Mouse (Mus musculus) T-helper 1 cell (primary cell): Measurements from ENCODE around the gene Thpo.

Experiments
- in situ Hi-C: fragments of 300-600 bp; cut with MboI, MseI; formaldehyde crosslinking; loops from one replicate; pipeline ENCODE4 v1.15.1; 2025; ENCODE audit warnings: high pct_unique_total_duplicates

Gene Thpo

GRCm38 (mm10) chr16:20725321-20725720 is 9.0 kb downstream of the Thpo start:
- in situ Hi-C loops = loop anchor here (5.0 kb wide), 1 partner anchor 37 kb away; no protein-coding TSS in a partner anchor

- in situ Hi-C loops = no loop called here
Measured at GRCm38 (mm10) chr16:20724338-20724748, 10.0 kb downstream of the Thpo start.

GRCm38 (mm10) chr16:20723247-20723646 is 11.1 kb downstream of the Thpo start:
- in situ Hi-C loops = no loop called here

- in situ Hi-C loops = no loop called here
Measured at GRCm38 (mm10) chr16:20722736-20723135, 11.6 kb downstream of the Thpo start.

GRCm38 (mm10) chr16:20721808-20722207 is 12.5 kb downstream of the Thpo start:
- in situ Hi-C loops = no loop called here

GRCm38 (mm10) chr16:20717978-20718670 is 16.2 kb downstream of the Thpo start:
- in situ Hi-C loops = no loop called here

GRCm38 (mm10) chr16:20717181-20717977 is 16.9 kb downstream of the Thpo start, which contains the start of the genes Polr2h and Clcn2:
Gene Polr2h, plus strand, starts transcription at chr16:20717665.
Gene Clcn2, minus strand, starts transcription at chr16:20717746.
- in situ Hi-C loops = no loop called here

- in situ Hi-C loops = no loop called here
Measured at GRCm38 (mm10) chr16:20716841-20717180, 17.5 kb downstream of the Thpo start.

- in situ Hi-C loops = no loop called here
Measured at GRCm38 (mm10) chr16:20715976-20716840, 18.1 kb downstream of the Thpo start.

- in situ Hi-C loops = no loop called here
Measured at GRCm38 (mm10) chr16:20715566-20715965, 18.7 kb downstream of the Thpo start.

- in situ Hi-C loops = no loop called here
Measured at GRCm38 (mm10) chr16:20715161-20715560, 19.1 kb downstream of the Thpo start.

GRCm38 (mm10) chr16:20714307-20715080 is 19.8 kb downstream of the Thpo start:
- in situ Hi-C loops = loop anchor here (5.0 kb wide), 1 partner anchor 92 kb away; the partner anchor contains the start of gene Camk2n2

- in situ Hi-C loops = loop anchor here (5.0 kb wide), 1 partner anchor 91 kb away; the partner anchor contains the start of gene Camk2n2
Measured at GRCm38 (mm10) chr16:20712889-20713288, 21.4 kb downstream of the Thpo start.

- in situ Hi-C loops = loop anchor here (5.0 kb wide), 1 partner anchor 90 kb away; the partner anchor contains the start of gene Camk2n2
Measured at GRCm38 (mm10) chr16:20712190-20712589, 22.1 kb downstream of the Thpo start.

- in situ Hi-C loops = loop anchor here (5.0 kb wide), 1 partner anchor 89 kb away; the partner anchor contains the start of gene Camk2n2
Measured at GRCm38 (mm10) chr16:20710810-20711209, 23.5 kb downstream of the Thpo start.

- in situ Hi-C loops = loop anchor here (5.0 kb wide), 1 partner anchor 88 kb away; the partner anchor contains the start of gene Camk2n2
Measured at GRCm38 (mm10) chr16:20710370-20710769, 23.9 kb downstream of the Thpo start.

- in situ Hi-C loops = no loop called here
Measured at GRCm38 (mm10) chr16:20708939-20709734, 25.2 kb downstream of the Thpo start.

- in situ Hi-C loops = no loop called here
Measured at GRCm38 (mm10) chr16:20708220-20708938, 25.9 kb downstream of the Thpo start.

GRCm38 (mm10) chr16:20706407-20707055 is 27.8 kb downstream of the Thpo start:
- in situ Hi-C loops = no loop called here
